In genomic region chr14:100298892-100299291, GRCm38 (mm10) we compare ENCODE assay signal across 27 mouse cellular contexts. TPM values are rescaled to one million over a fixed set of nuclear protein-coding genes. Genes with fewer than 3 reads are reported as not detected.
DNase-seq lines count a peak whose midpoint lies in the region; ATAC-seq and TF ChIP-seq lines count a peak whose summit lies in the region.
"Had no signal": no experiment of that assay in that cellular context is flagged by ENCODE, and none has a peak within 500 bp of the region (broad histone marks: within the 10 kb centered on the region; RNA-seq: fewer than 3 reads in every experiment).

No protein-coding gene starts in this region.

- dilution Hi-C loops in CH12.LX (cut with MboI; ENCODE audit: extremely low pct_ligation_motif_present, extremely low pct_unique_long_range_greater_than_20kb, low sequenced_read_pairs): no loop called here

- no peak for TF ChIP-seq EP300 in CH12.LX (IDR thresholded peaks at IDR 0.05; ENCODE audit: low read length)

- TF ChIP-seq CTCF in CH12.LX (conservative IDR thresholded peaks at IDR 0.05 in 1 of 2, IDR thresholded peaks at IDR 0.05 in 1 of 2; ENCODE audit: low read depth in 2 of 2, low read length in 2 of 2): no peak

- TF ChIP-seq POLR2A in CH12.LX (IDR thresholded peaks at IDR 0.05; ENCODE audit: low read depth, low read length): no peak

- H3K27ac ChIP-seq in CH12.LX (ENCODE audit: insufficient read depth, low read depth): no peak overlapping the region
- H3K27ac ChIP-seq in limb, embryonic 11.5 days (replicated peaks; ENCODE audit: low read depth, low read length): no peak overlapping the region
- H3K27ac ChIP-seq in neural tube, embryonic 15.5 days (replicated peaks): no peak overlapping the region
- H3K27ac ChIP-seq: embryonic facial prominence, embryonic 13.5 days; forebrain, embryonic 10.5 days; forebrain, embryonic 15.5 days; heart, adult 2 months; hindbrain, embryonic 13.5 days; limb, embryonic 13.5 days; liver, embryonic 12.5 days; midbrain, embryonic 12.5 days; neural tube, embryonic 13.5 days had no signal

- H3K27me3 ChIP-seq in CH12.LX (replicated peaks): no peaks in the 10 kb centered on the region
- H3K27me3 ChIP-seq in limb, embryonic 11.5 days (ENCODE audit: control insufficient read depth, insufficient read depth, low read length): no peaks in the 10 kb centered on the region
- no peaks in the 10 kb centered on the region for H3K27me3 ChIP-seq in neural tube, embryonic 15.5 days (replicated peaks)
- H3K27me3 ChIP-seq: embryonic facial prominence, embryonic 13.5 days; forebrain, embryonic 15.5 days; heart, embryonic 12.5 days; hindbrain, embryonic 13.5 days; limb, embryonic 13.5 days; liver, embryonic 12.5 days; megakaryocyte, embryonic 14.5 days; midbrain, embryonic 12.5 days; neural tube, embryonic 13.5 days had no signal

- H3K9ac ChIP-seq in CH12.LX (ENCODE audit: insufficient read depth, low read depth): no peak overlapping the region
- H3K9ac ChIP-seq in limb, embryonic 11.5 days (ENCODE audit: low read length): no peak overlapping the region
- H3K9ac ChIP-seq in neural tube, embryonic 15.5 days (replicated peaks): no peak overlapping the region
- H3K9ac ChIP-seq: embryonic facial prominence, embryonic 13.5 days; forebrain, embryonic 15.5 days; heart, embryonic 12.5 days; hindbrain, embryonic 13.5 days; limb, embryonic 13.5 days; liver, embryonic 12.5 days; liver, postnatal 0 days; midbrain, embryonic 12.5 days; neural tube, embryonic 13.5 days had no signal

- no peak for TF ChIP-seq RAD21 in CH12.LX (IDR thresholded peaks at IDR 0.05; ENCODE audit: low read depth, low read length)

- no peaks in the 10 kb centered on the region for H3K36me3 ChIP-seq in CH12.LX (replicated peaks in 1 of 2; ENCODE audit: control insufficient read depth in 1 of 2, insufficient read depth in 1 of 2, low read length in 1 of 2)
- H3K36me3 ChIP-seq in limb, embryonic 11.5 days (ENCODE audit: control insufficient read depth, insufficient read depth, low read length): no peaks in the 10 kb centered on the region
- no peaks in the 10 kb centered on the region for H3K36me3 ChIP-seq in neural tube, embryonic 15.5 days
- H3K36me3 ChIP-seq: embryonic facial prominence, embryonic 13.5 days; forebrain, embryonic 10.5 days; forebrain, embryonic 15.5 days; G1E; heart, embryonic 12.5 days; hindbrain, embryonic 13.5 days; limb, embryonic 13.5 days; liver, embryonic 12.5 days; midbrain, embryonic 12.5 days; neural tube, embryonic 13.5 days had no signal

- peak; percentile 26 for DNase-seq in embryo, embryonic 10.5 days (ENCODE audit: low spot score)
- no peak for DNase-seq in embryo, embryonic 9.5 days (ENCODE audit: extremely low spot score)
- peak; percentile 9 to 14 for DNase-seq in kidney, postnatal 4 days
- DNase-seq in kidney, postnatal 10 days: no peak
- no peak for DNase-seq in CH12.LX (ENCODE audit: extremely low read depth)
- peak; percentile 45 for DNase-seq in limb, embryonic 11.5 days (ENCODE audit: low spot score)
- DNase-seq: adrenal gland, adult 8-10 months; cerebellum, adult 2 months; heart, adult 2 months; heart, postnatal 4 days; kidney, adult 9 months; liver, postnatal 0 days; lung, postnatal 4 days; thymus, postnatal 14 days had no signal

- 32% methylated on average over 6 of the region's 6 CpGs for WGBS in limb, embryonic 11.5 days
- WGBS in neural tube, embryonic 15.5 days: 61% methylated on average over 6 of the region's 6 CpGs

- H3K4me2 ChIP-seq in CH12.LX (ENCODE audit: insufficient read depth, low read depth, poor library complexity, severe bottlenecking): no peak overlapping the region
- H3K4me2 ChIP-seq in limb, embryonic 11.5 days (ENCODE audit: low read depth, severe bottlenecking): no peak overlapping the region
- H3K4me2 ChIP-seq in neural tube, embryonic 15.5 days: no peak overlapping the region
- H3K4me2 ChIP-seq: embryonic facial prominence, embryonic 13.5 days; forebrain, embryonic 15.5 days; heart, embryonic 12.5 days; hindbrain, embryonic 13.5 days; limb, embryonic 13.5 days; liver, embryonic 12.5 days; midbrain, embryonic 12.5 days; neural tube, embryonic 13.5 days had no signal

- no peaks in the 10 kb centered on the region for H3K79me2 ChIP-seq in CH12.LX (replicated peaks; ENCODE audit: control insufficient read depth, extremely low read depth, insufficient read depth, poor library complexity, severe bottlenecking)

- ATAC-seq in limb, embryonic 11.5 days (ENCODE audit: insufficient number of reproducible peaks, low FRiP score, low TSS enrichment, low read depth): no peak
- ATAC-seq in neural tube, embryonic 15.5 days (ENCODE audit: low FRiP score): no peak
- ATAC-seq: forebrain, embryonic 15.5 days; intestine, embryonic 16.5 days; liver, embryonic 12.5 days; liver, postnatal 0 days had no signal

- in situ Hi-C loops in CH12.LX (cut with MboI; ENCODE audit: low pct_ligation_motif_present, low pct_unique_long_range_greater_than_20kb, low sequenced_read_pairs): no loop called here

- no peak overlapping the region for H3K4me3 ChIP-seq in CH12.LX (replicated peaks in 1 of 3; ENCODE audit: low read depth in 2 of 3, low read length in 2 of 3, poor library complexity in 1 of 3)
- no peak overlapping the region for H3K4me3 ChIP-seq in limb, embryonic 11.5 days (ENCODE audit: low read depth, low read length)
- no peak overlapping the region for H3K4me3 ChIP-seq in neural tube, embryonic 15.5 days (replicated peaks)
- H3K4me3 ChIP-seq: embryonic facial prominence, embryonic 13.5 days; forebrain, embryonic 10.5 days; forebrain, embryonic 15.5 days; heart, adult 2 months; heart, embryonic 12.5 days; hindbrain, embryonic 13.5 days; limb, embryonic 13.5 days; liver, embryonic 12.5 days; megakaryocyte, embryonic 14.5 days; midbrain, embryonic 12.5 days; neural tube, embryonic 13.5 days had no signal

- H3K4me1 ChIP-seq in CH12.LX (ENCODE audit: control insufficient read depth in 1 of 2, insufficient read depth in 2 of 2): no peaks in the 10 kb centered on the region
- H3K4me1 ChIP-seq in limb, embryonic 11.5 days (ENCODE audit: control insufficient read depth, insufficient read depth, low read length): 0 out of 2 replicates have a peak, but pooled peaks cover 2% of the 10 kb centered on the region
- H3K4me1 ChIP-seq in neural tube, embryonic 15.5 days: no peaks in the 10 kb centered on the region
- H3K4me1 ChIP-seq: embryonic facial prominence, embryonic 13.5 days; forebrain, embryonic 10.5 days; forebrain, embryonic 15.5 days; heart, embryonic 12.5 days; hindbrain, embryonic 13.5 days; liver, embryonic 12.5 days; megakaryocyte, embryonic 14.5 days; midbrain, embryonic 12.5 days; neural tube, embryonic 13.5 days had no signal

- H3K9me3 ChIP-seq in CH12.LX (replicated peaks; ENCODE audit: low read length): no peaks in the 10 kb centered on the region
- no peaks in the 10 kb centered on the region for H3K9me3 ChIP-seq in limb, embryonic 11.5 days (ENCODE audit: control insufficient read depth, low read length)
- H3K9me3 ChIP-seq in neural tube, embryonic 15.5 days (replicated peaks): no peaks in the 10 kb centered on the region
- H3K9me3 ChIP-seq: embryonic facial prominence, embryonic 13.5 days; forebrain, embryonic 10.5 days; forebrain, embryonic 15.5 days; heart, embryonic 12.5 days; hindbrain, embryonic 13.5 days; limb, embryonic 13.5 days; liver, embryonic 12.5 days; midbrain, embryonic 12.5 days; neural tube, embryonic 13.5 days had no signal

TF ChIP-seq in CH12.LX, 34 proteins besides CTCF, POLR2A, EP300 and RAD21:
- no peak for TF ChIP-seq MAX (IDR thresholded peaks at IDR 0.05; ENCODE audit: low read length)
- 0 out of 2 replicates have a peak, but pooled peaks have one; percentile 6 for TF ChIP-seq BHLHE40 (IDR thresholded peaks at IDR 0.05; ENCODE audit: low read depth, low read length)

RNA-seq across cellular contexts. Expression of gene Klf12, which starts 14.4 kb away (rescaled TPM):
- total RNA-seq in CH12.LX (2012; rRNA removed) (5.6 and 8.6 TPM in 2 replicates), CH12.LX (2014; rRNA removed) (3.3 TPM in 2 replicates)
- 7.6 and 9.7 TPM in 2 replicates for polyA plus RNA-seq in CH12.LX (2012; ENCODE audit: insufficient read length, low read depth)
- 33.3 and 34.0 TPM in 2 replicates for polyA plus RNA-seq in limb, embryonic 11.5 days (2014; fragmentation: Nextera tagmentation; extraction: Ambion mirVana)
- polyA plus RNA-seq in neural tube, embryonic 15.5 days (2015; fragmentation: Nextera tagmentation; extraction: Ambion mirVana): 33.1 and 35.6 TPM in 2 replicates
- polyA plus RNA-seq: G1E had no signal

Comparison
In these comparisons a context has a peak if more than half of its experiments do, and no peak if none do; other contexts are left out.
1. DNase-seq: peak in embryo, embryonic 10.5 days (single experiment), kidney, postnatal 4 days (2 of 2) and limb, embryonic 11.5 days (single experiment); none in embryo, embryonic 9.5 days (single experiment), kidney, postnatal 10 days (single experiment) and CH12.LX (single experiment).